Mouse (Mus musculus) liver, embryonic 16.5 days (tissue): Measurements from ENCODE around the gene Paqr5. TPM values are rescaled to one million over a fixed set of nuclear protein-coding genes. Genes with fewer than 3 reads are reported as not detected.
A peak's percentile ranks its signal among the peaks of the same experiment; 100 is the strongest.

ENCODE experiments used
- ATAC-seq: fragments of 200-750 bp; cut with Nextera tagmentation; 2 replicates; pipeline ENCODE4 v1.8.0; 2017; ENCODE audit warnings: low read depth, mild to moderate bottlenecking, moderate number of reproducible peaks, moderate library complexity
- H3K27ac ChIP-seq: fragments of 300-500 bp; sonication (generic); 2 replicates; pipeline ENCODE4 v1.5.1; 2014; ENCODE audit warnings: mild to moderate bottlenecking, low read length
- H3K27me3 ChIP-seq: fragments of 300-500 bp; sonication (generic); 2 replicates; pipeline ENCODE4 v1.6.1; 2014; ENCODE audit warnings: low read depth, low read length, mixed read lengths; ENCODE audit not compliant: control insufficient read depth, insufficient read depth
- H3K36me3 ChIP-seq: fragments of 300-500 bp; sonication (generic); 2 replicates; pipeline ENCODE4 v1.6.1; 2014; ENCODE audit warnings: mild to moderate bottlenecking; ENCODE audit not compliant: control insufficient read depth, insufficient read depth
- H3K4me1 ChIP-seq: fragments of 300-500 bp; sonication (generic); 2 replicates; pipeline ENCODE4 v1.6.1; 2014; ENCODE audit warnings: low read depth, low read length, mixed read lengths; ENCODE audit not compliant: control insufficient read depth
- H3K4me2 ChIP-seq: fragments of 300-500 bp; sonication (generic); 2 replicates; pipeline ENCODE4 v1.6.1; 2014; ENCODE audit warnings: low read depth, low read length, mixed read lengths
- H3K4me3 ChIP-seq: fragments of 300-500 bp; sonication (generic); 2 replicates; pipeline ENCODE4 v1.5.1; 2014; ENCODE audit warnings: low read depth, mild to moderate bottlenecking, low read length
- H3K9ac ChIP-seq: fragments of 300-500 bp; sonication (generic); 2 replicates; pipeline ENCODE4 v1.6.1; 2014; ENCODE audit warnings: low read depth, low read length
- H3K9me3 ChIP-seq: fragments of 300-500 bp; sonication (generic); replicated peaks from 2 replicates; pipeline ENCODE4 v1.6.1; 2016; ENCODE audit warnings: low read length; ENCODE audit not compliant: control insufficient read depth
- WGBS: fragments of 180-500 bp; shearing (Covaris S2); extraction: QIAGEN DNeasy Blood & Tissue Kit; methylation state at CpG from one replicate; pipeline ENCODE4 v1.1.7; 2014; ENCODE audit not compliant: insufficient replicate concordance; 5-methylcytosine and 5-hydroxymethylcytosine counted together
- polyA plus RNA-seq: library from polyadenylated mRNA; unstranded; fragments of >200 nt; fragmentation: Nextera tagmentation; extraction: Ambion mirVana; gene quantifications from 2 replicates; pipeline ENCODE4 v1.2.1, GENCODE M21; 2015

Paqr5 gene
- polyA plus RNA-seq, 1 experiment from 2014 or later: 0.92 TPM

DNA sequence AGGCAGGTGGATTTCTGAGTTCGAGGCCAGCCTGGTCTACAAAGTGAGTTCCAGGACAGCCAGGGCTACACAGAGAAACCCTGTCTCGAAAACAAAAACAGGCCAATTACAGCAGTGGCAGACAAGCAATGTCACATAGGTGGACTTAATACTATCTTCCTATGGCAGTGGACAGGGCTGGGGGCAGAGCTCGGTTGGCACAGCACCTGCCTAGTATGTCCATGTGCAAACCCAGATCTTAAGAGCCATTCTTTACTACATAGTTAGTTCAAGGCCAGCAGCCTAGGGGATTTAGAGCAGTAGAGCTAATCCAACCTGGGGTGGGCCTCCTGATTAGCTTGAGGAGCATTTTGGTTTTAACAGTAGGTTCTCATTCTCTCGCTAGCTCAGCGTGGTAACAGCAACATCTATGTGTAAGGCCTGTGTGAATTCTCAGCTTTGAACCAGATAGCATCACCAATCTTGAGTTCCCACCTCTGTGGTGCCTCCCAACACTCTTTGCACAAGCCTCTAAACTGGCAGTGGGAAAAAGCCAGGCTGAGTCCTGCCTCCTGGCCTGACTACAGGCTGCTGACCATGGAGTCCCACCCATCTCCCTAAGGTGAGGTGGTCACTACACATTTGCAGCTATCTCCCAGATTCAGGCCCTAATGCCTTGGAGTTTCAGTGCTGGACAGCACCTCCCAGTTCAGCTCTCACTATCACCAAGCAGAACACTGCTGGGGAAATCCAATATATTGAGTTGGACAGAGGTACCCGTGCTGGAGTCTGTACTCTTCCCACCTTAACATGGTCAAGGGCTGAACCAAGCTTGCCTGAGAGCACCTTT lies 115.1 kb downstream of the Paqr5 start:
- H3K9me3 ChIP-seq: no peaks in the 10 kb centered on the region
- H3K4me2 ChIP-seq: no peak overlapping the region
- H3K9ac ChIP-seq: no peak overlapping the region
- H3K27me3 ChIP-seq: no peaks in the 10 kb centered on the region
- WGBS: 34% methylated on average over 6 of the region's 6 CpGs
- peaks cover 41% of the 10 kb centered on the region for H3K4me1 ChIP-seq
- peaks cover 18% of the 10 kb centered on the region for H3K36me3 ChIP-seq
- H3K4me3 ChIP-seq: no peak overlapping the region
- ATAC-seq: no peak
- H3K27ac ChIP-seq: 0 out of 2 replicates have a peak overlapping the region, but pooled peaks have one; percentile 7

DNA sequence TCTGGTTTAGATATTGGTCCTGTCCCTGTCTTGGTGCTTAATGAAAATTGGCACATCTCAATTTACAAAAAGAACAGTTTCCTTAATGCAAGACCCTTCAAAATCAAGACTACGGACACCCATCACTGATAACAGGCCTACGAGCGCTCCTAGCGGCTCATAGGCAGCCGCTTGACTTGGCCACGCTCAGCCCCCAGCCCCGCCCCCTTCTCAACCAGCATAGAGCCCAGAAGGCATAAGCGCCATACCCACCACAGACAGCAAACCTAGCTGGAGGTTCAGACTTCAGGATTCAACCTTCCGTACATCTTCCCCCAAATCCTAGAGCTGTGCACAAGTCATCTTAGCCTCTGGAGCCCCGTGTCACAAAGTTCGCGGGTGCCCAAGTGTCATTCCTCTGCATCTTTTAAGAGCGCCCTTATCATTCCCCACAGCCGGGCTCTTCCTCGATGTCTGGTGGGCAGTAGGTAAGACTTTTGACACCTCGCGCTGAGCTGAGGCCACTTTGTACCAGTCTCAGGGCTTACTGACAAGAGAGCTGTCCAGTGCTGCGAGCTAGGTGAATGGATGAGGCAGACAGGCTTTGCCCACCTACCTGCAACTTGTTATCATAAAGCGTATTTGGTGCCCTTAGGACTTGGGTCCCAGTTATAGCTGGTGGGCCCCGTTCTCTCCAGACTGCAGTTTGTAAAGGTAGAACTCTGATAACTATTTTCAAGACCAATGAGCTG lies 116.0 kb downstream of the Paqr5 start:
- 16% methylated on average over 20 of the region's 20 CpGs for WGBS
- H3K4me1 ChIP-seq: peaks cover 39% of the 10 kb centered on the region

DNA sequence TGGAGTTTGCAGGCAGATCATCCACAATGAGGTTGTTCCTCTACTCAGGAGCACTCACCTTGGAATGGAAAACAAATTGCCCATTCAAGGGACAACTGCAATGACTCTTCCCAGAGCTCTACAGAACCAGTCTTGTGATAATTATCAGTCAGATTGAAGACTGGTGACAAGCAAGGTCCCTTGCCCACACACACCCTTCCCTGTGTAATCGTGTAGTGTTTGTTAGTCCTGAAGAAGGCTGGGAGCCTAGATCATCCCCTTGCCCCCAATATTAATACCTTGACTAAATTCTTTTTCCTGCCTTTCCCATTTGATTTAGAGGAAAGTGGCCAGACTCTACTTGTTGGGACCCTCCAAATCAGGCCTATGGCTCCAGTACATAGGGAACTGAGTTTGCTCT lies 117.0 kb downstream of the Paqr5 start:
- Histone ChIP-seq H3K4me2 (no peak overlapping the region), H3K36me3 (peaks cover 16% of the 10 kb centered on the region), H3K9ac (no peak overlapping the region), H3K27me3 (no peaks in the 10 kb centered on the region), H3K4me3 (no peak overlapping the region), H3K9me3 (no peaks in the 10 kb centered on the region), H3K4me1 (peaks cover 30% of the 10 kb centered on the region), H3K27ac (no peak overlapping the region)
- ATAC-seq: no peak
- 45% methylated on average over 1 of the region's 1 CpGs for WGBS

More for the DNA sequence above, 116.0 kb downstream of the Paqr5 start:
- no peak overlapping the region for H3K9ac ChIP-seq
- no peak for ATAC-seq
- no peaks in the 10 kb centered on the region for H3K27me3 ChIP-seq
- no peak overlapping the region for H3K4me2 ChIP-seq
- H3K4me3 ChIP-seq: no peak overlapping the region
- H3K9me3 ChIP-seq: no peaks in the 10 kb centered on the region
- H3K36me3 ChIP-seq: peaks cover 16% of the 10 kb centered on the region
- no peak overlapping the region for H3K27ac ChIP-seq

DNA sequence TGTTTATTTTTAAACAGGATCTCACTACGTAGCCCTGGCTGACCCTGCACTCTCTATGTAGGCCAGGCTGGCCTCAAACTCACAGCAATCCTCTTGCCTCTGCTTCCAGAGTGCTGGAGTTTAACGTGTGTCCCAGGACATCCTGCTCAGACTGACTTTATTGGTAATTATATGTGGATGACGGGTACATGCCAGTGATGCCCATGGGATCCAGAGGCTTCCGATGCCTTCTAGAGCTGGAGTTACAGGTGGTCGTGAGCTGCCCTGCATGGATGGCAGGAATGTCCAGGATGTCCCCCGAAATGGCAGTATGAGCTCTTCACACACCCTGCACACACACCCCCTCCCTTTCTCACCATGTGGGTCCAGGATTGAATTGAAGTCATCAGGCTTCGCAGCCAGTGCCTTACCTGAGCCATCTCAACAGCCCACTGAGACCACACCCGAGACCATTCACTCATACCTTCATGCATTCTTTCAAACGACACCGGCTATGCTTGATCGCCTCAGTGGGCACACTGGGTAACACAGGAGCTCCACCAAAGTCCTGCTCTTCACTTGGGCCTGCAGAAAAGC lies 117.7 kb downstream of the Paqr5 start:
- H3K27ac ChIP-seq: no peak overlapping the region
- peaks cover 16% of the 10 kb centered on the region for H3K36me3 ChIP-seq
- peaks cover 30% of the 10 kb centered on the region for H3K4me1 ChIP-seq
- ATAC-seq: no peak
- no peaks in the 10 kb centered on the region for H3K27me3 ChIP-seq
- WGBS: 78% methylated on average over 11 of the region's 11 CpGs
- H3K4me3 ChIP-seq: no peak overlapping the region
- H3K9ac ChIP-seq: no peak overlapping the region
- H3K4me2 ChIP-seq: no peak overlapping the region
- H3K9me3 ChIP-seq: no peaks in the 10 kb centered on the region

DNA sequence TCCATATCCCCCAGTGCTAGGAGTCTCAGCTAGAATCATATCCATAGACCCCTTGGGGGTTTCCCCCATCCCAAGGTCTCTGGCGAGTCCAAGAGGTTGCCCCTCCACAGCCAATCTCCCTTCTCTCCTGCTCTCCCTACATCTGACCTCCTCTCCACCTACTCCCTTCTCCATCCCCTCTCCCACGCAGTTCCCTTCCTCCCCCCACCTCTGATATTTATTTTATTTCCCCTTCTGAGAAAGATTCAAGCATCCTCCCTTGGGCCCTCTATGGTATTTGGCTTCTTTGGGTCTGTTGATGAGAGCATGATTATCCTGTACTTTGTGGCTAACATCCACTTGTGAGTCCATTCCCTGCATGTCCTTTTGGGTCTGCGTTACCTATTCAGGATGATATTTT lies 118.3 kb downstream of the Paqr5 start:
- no peak overlapping the region for H3K4me2 ChIP-seq
- H3K36me3 ChIP-seq: peaks cover 16% of the 10 kb centered on the region
- ATAC-seq: no peak
- H3K4me1 ChIP-seq: peaks cover 28% of the 10 kb centered on the region
- H3K9me3 ChIP-seq: no peaks in the 10 kb centered on the region
- no peak overlapping the region for H3K9ac ChIP-seq
- H3K27ac ChIP-seq: no peak overlapping the region
- 69% methylated on average over 3 of the region's 3 CpGs for WGBS
- no peak overlapping the region for H3K4me3 ChIP-seq
- no peaks in the 10 kb centered on the region for H3K27me3 ChIP-seq

DNA sequence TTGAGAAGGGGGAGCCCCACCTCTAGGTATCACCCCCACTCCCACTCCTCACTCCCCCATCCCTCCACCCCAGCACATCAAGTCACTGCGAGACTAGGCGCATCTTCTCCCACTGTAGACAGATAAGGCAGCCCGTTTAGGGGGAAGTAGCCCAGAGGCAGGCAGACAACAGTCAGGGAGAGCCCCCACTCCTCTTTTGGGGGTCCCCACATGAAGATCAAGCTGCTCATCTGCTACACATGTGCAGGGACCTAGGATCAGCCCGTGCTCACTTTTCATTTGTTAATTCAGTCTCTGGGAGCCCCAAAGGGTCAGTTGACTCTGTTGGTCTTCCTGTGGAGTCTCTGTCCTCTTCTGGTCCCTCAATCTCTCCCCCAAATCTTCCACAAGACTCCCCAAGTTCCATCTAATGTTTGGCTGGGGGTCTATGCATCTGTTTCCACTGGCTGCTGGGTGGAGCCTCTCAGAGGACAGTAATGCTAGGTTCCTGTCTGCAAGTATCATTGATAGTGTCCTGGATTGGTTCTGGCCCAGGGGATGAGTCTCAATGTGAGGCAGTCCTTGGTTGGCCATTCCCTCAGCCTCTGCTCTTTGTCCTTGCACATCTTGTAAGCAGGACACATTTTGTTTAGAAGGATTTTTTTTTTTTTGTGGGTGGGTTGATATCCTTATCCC lies 118.9 kb downstream of the Paqr5 start:
- WGBS: 38% methylated on average over 4 of the region's 4 CpGs

DNA sequence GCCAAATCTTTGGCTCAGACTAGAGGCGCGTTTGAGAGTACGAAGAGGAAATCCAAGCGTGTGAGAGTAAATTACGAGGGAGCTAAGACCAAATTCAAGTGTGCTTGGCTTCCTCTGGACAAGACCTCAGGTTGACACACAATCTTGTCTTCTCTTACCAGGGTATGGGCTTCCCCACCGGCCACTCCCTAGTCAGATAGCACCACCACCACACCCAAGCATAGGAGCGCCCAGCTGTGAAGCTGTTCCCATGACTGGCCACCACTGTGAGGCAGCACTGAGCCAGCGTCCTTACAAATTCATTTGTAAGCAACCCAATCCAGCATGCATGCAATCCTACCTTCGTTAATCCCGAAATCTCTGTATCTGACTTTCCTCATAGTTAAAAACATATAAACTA lies 119.7 kb downstream of the Paqr5 start:
- Histone ChIP-seq H3K9me3 (no peaks in the 10 kb centered on the region), H3K4me3 (no peak overlapping the region), H3K36me3 (peaks cover 3% of the 10 kb centered on the region), H3K4me1 (peaks cover 14% of the 10 kb centered on the region), H3K4me2 (no peak overlapping the region), H3K9ac (no peak overlapping the region), H3K27ac (no peak overlapping the region), H3K27me3 (peaks cover 3% of the 10 kb centered on the region; the same call in 1 of the 2 replicates)
- no peak for ATAC-seq
- WGBS: 46% methylated on average over 10 of the region's 10 CpGs

More for the DNA sequence above, 118.9 kb downstream of the Paqr5 start:
- no peak overlapping the region for H3K27ac ChIP-seq
- H3K9me3 ChIP-seq: no peaks in the 10 kb centered on the region
- ATAC-seq: no peak
- no peak overlapping the region for H3K9ac ChIP-seq
- H3K27me3 ChIP-seq: no peaks in the 10 kb centered on the region
- peaks cover 22% of the 10 kb centered on the region for H3K4me1 ChIP-seq
- H3K4me3 ChIP-seq: no peak overlapping the region
- H3K4me2 ChIP-seq: no peak overlapping the region
- peaks cover 11% of the 10 kb centered on the region for H3K36me3 ChIP-seq

DNA sequence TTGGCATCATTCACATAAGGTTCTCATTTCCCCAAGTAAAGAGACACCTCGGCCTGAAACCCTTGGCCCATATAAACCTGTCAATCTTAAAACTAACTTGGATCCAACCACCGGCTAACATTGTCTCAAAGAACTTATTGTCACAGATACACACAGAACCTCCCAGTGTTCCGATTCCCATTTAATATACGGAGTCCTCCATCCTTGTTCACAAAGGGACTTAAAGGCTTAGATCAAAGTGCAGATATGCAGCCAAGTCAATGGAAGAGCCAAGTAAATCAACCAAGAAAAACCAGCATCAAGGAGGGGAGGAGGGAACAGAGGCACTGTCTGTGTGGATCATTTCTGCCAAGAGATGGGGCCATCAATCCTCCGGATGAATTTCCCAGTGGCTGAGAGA lies 121.1 kb downstream of the Paqr5 start:
- Histone ChIP-seq H3K9me3 (no peaks in the 10 kb centered on the region), H3K27ac (no peak overlapping the region), H3K4me2 (no peak overlapping the region), H3K36me3 (no peaks in the 10 kb centered on the region), H3K4me1 (peaks cover 5% of the 10 kb centered on the region), H3K4me3 (no peak overlapping the region), H3K27me3 (peaks cover 3% of the 10 kb centered on the region; the same call in 1 of the 2 replicates), H3K9ac (no peak overlapping the region)
- 70% methylated on average over 5 of the region's 5 CpGs for WGBS
- ATAC-seq: no peak
